9 mouse cellular contexts compared by ENCODE assay signal in genomic region chr2:164441155-164441554, GRCm38 (mm10). TPM values are rescaled to one million over a fixed set of nuclear protein-coding genes. Genes with fewer than 3 reads are reported as not detected.
DNase-seq lines count a peak whose midpoint lies in the region; ATAC-seq and TF ChIP-seq lines count a peak whose summit lies in the region.
"Had no signal": no experiment of that assay in that cellular context is flagged by ENCODE, and none has a peak within 500 bp of the region (broad histone marks: within the 10 kb centered on the region; RNA-seq: fewer than 3 reads in every experiment).

No protein-coding gene starts in this region.

- H3K27me3 ChIP-seq in heart, embryonic 14.5 days (ENCODE audit: control insufficient read depth, insufficient read depth, low read length): no peaks in the 10 kb centered on the region
- H3K27me3 ChIP-seq in forebrain, postnatal 0 days (ENCODE audit: insufficient read depth, low read length): peaks cover 11% of the 10 kb centered on the region

- H3K36me3 ChIP-seq in heart, embryonic 14.5 days (ENCODE audit: control insufficient read depth, insufficient read depth, low read length): no peaks in the 10 kb centered on the region
- no peaks in the 10 kb centered on the region for H3K36me3 ChIP-seq in forebrain, postnatal 0 days (ENCODE audit: insufficient read depth)

- peak overlapping the region; percentile 67 to 68 for H3K4me3 ChIP-seq in heart, embryonic 14.5 days (ENCODE audit: control insufficient read depth in 1 of 2, insufficient read depth in 1 of 2, low read depth in 1 of 2, low read length in 2 of 2)
- H3K4me3 ChIP-seq in brown adipose tissue, adult 24 weeks (ENCODE audit: insufficient read depth, low read depth, low read length): peak overlapping the region; percentile 89
- no peak overlapping the region for H3K4me3 ChIP-seq in forebrain, postnatal 0 days (ENCODE audit: low read depth, low read length)

- no peak overlapping the region for H3K27ac ChIP-seq in heart, embryonic 14.5 days (replicated peaks in 1 of 2; ENCODE audit: control insufficient read depth in 1 of 2, insufficient read depth in 1 of 2, low read depth in 2 of 2, low read length in 2 of 2)
- H3K27ac ChIP-seq in brown adipose tissue, adult 24 weeks (replicated peaks; ENCODE audit: low read depth, low read length): peak overlapping the region; percentile 95
- no peak overlapping the region for H3K27ac ChIP-seq in forebrain, postnatal 0 days (ENCODE audit: low read depth, low read length)

- 47% methylated on average over 8 of the region's 8 CpGs for WGBS in heart, embryonic 14.5 days
- 53% methylated on average over 8 of the region's 8 CpGs for WGBS in forebrain, postnatal 0 days

- peak overlapping the region; percentile 87; the same call in 1 of the 2 replicates for H3K9ac ChIP-seq in heart, embryonic 14.5 days (ENCODE audit: low read length)
- H3K9ac ChIP-seq in forebrain, postnatal 0 days: no peak overlapping the region

- no peak for TF ChIP-seq CTCF in forebrain, postnatal 0 days (IDR thresholded peaks at IDR 0.05; ENCODE audit: low read depth)

- no peaks in the 10 kb centered on the region for H3K9me3 ChIP-seq in heart, embryonic 14.5 days (ENCODE audit: control insufficient read depth, low read length)
- H3K9me3 ChIP-seq in forebrain, postnatal 0 days (ENCODE audit: low read length): no peaks in the 10 kb centered on the region

- peaks cover 25 to 61% of the 10 kb centered on the region in 2 experiments for H3K4me1 ChIP-seq in heart, embryonic 14.5 days (ENCODE audit: control insufficient read depth in 2 of 2, insufficient read depth in 2 of 2, low read length in 2 of 2)
- peaks cover 28% of the 10 kb centered on the region for H3K4me1 ChIP-seq in brown adipose tissue, adult 24 weeks (ENCODE audit: control insufficient read depth, insufficient read depth, insufficient read length, low read length)
- H3K4me1 ChIP-seq in forebrain, postnatal 0 days (ENCODE audit: insufficient read depth): no peaks in the 10 kb centered on the region; the same call in 1 of the 2 replicates

- H3K4me2 ChIP-seq in heart, embryonic 14.5 days (ENCODE audit: low read length): peak overlapping the region; percentile 86
- no peak overlapping the region for H3K4me2 ChIP-seq in forebrain, postnatal 0 days (ENCODE audit: low read depth)

- no peak for ATAC-seq in heart, embryonic 14.5 days (ENCODE audit: insufficient number of reproducible peaks, insufficient read depth, low FRiP score, low read depth)
- ATAC-seq in forebrain, postnatal 0 days: no peak

- DNase-seq in heart, adult 8-10 months (ENCODE audit: low spot score): no peak
- DNase-seq in kidney, adult 9 months: peak; percentile 70
- DNase-seq in natural killer cell, adult 2 months (ENCODE audit: low spot score in 2 of 2): peak; percentile 83 to 84
- no peak for DNase-seq in urinary bladder, postnatal 4 days (ENCODE audit: low spot score in 2 of 2)
- no peak for DNase-seq in forebrain, postnatal 0 days
- no peak for DNase-seq in right cerebral cortex, postnatal 36 days (ENCODE audit: low spot score in 2 of 2)

RNA-seq across cellular contexts. Expression of gene Sdc4, which starts 2.5 kb away (rescaled TPM):
- 33.5 and 40.1 TPM in 2 replicates for polyA plus RNA-seq in heart, embryonic 14.5 days (2014; fragmentation: Nextera tagmentation; extraction: Ambion mirVana)
- 10 to 100 TPM; 14.9 to 23.0 (median 20.7) TPM for total RNA-seq in heart, adult 8-10 months (2022)
- 34.7 and 37.6 TPM in 2 replicates for polyA plus RNA-seq in brown adipose tissue, adult 24 weeks (2012; ENCODE audit: insufficient read depth, insufficient read length, missing spikeins)
- total RNA-seq in forebrain, postnatal 0 days (2014; rRNA removed): 11.8 and 14.0 TPM in 2 replicates
- polyA plus RNA-seq in forebrain, postnatal 0 days (2015; fragmentation: Nextera tagmentation; extraction: Ambion mirVana): 8.0 and 16.5 TPM in 2 replicates

RNA-seq across cellular contexts. Expression of gene Sys1, which starts 15.6 kb away (rescaled TPM):
- 45.7 and 47.6 TPM in 2 replicates for polyA plus RNA-seq in heart, embryonic 14.5 days (2014; fragmentation: Nextera tagmentation; extraction: Ambion mirVana)
- 10 to 100 TPM; 25.2 to 28.5 (median 25.8) TPM for total RNA-seq in heart, adult 8-10 months (2022)
- polyA plus RNA-seq in brown adipose tissue, adult 24 weeks (2012; ENCODE audit: insufficient read depth, insufficient read length, missing spikeins): 24.4 and 27.2 TPM in 2 replicates
- 88.0 and 167 TPM in 2 replicates for total RNA-seq in forebrain, postnatal 0 days (2014; rRNA removed)
- 105 and 110 TPM in 2 replicates for polyA plus RNA-seq in forebrain, postnatal 0 days (2015; fragmentation: Nextera tagmentation; extraction: Ambion mirVana)

RNA-seq across cellular contexts. Expression of gene Gm20458, which starts 19.6 kb away (rescaled TPM):
- polyA plus RNA-seq in heart, embryonic 14.5 days (2014; fragmentation: Nextera tagmentation; extraction: Ambion mirVana): 8.0 and 16.3 TPM in 2 replicates
- 1 to 10 TPM; 3.6 to 6.7 (median 5.5) TPM for total RNA-seq in heart, adult 8-10 months (2022)
- 2.4 TPM in 1 of 2 replicates, not detected in the other for polyA plus RNA-seq in brown adipose tissue, adult 24 weeks (2012; ENCODE audit: insufficient read depth, insufficient read length, missing spikeins)
- total RNA-seq in forebrain, postnatal 0 days (2014; rRNA removed): 3.6 and 10.5 TPM in 2 replicates
- polyA plus RNA-seq in forebrain, postnatal 0 days (2015; fragmentation: Nextera tagmentation; extraction: Ambion mirVana): 10.0 and 10.7 TPM in 2 replicates

RNA-seq across cellular contexts. Expression of gene Trp53tg5, which starts 32.4 kb away (rescaled TPM):
- polyA plus RNA-seq in heart, embryonic 14.5 days (2014; fragmentation: Nextera tagmentation; extraction: Ambion mirVana): not detected in 2 replicates
- not detected for total RNA-seq in heart, adult 8-10 months (2022)
- polyA plus RNA-seq in brown adipose tissue, adult 24 weeks (2012; ENCODE audit: insufficient read depth, insufficient read length, missing spikeins): not detected in 2 replicates
- total RNA-seq in forebrain, postnatal 0 days (2014; rRNA removed): not detected in 2 replicates
- not detected in 2 replicates for polyA plus RNA-seq in forebrain, postnatal 0 days (2015; fragmentation: Nextera tagmentation; extraction: Ambion mirVana)
- polyA plus RNA-seq: neural tube, embryonic 14.5 days had no signal

RNA-seq across cellular contexts. Expression of gene Matn4, which starts 36.2 kb away (rescaled TPM):
- polyA plus RNA-seq in heart, embryonic 14.5 days (2014; fragmentation: Nextera tagmentation; extraction: Ambion mirVana): 0.97 and 1.4 TPM in 2 replicates
- under 1 TPM; 0.25 to 0.50 (median 0.29) TPM for total RNA-seq in heart, adult 8-10 months (2022)
- polyA plus RNA-seq in brown adipose tissue, adult 24 weeks (2012; ENCODE audit: insufficient read depth, insufficient read length, missing spikeins): 0.52 TPM in 1 of 2 replicates, not detected in the other
- total RNA-seq in forebrain, postnatal 0 days (2014; rRNA removed): 6.2 and 6.3 TPM in 2 replicates
- polyA plus RNA-seq in forebrain, postnatal 0 days (2015; fragmentation: Nextera tagmentation; extraction: Ambion mirVana): 3.3 and 7.1 TPM in 2 replicates

Comparison
In these comparisons a context has a peak if more than half of its experiments do, and no peak if none do; other contexts are left out.
1. DNase-seq: peak in kidney, adult 9 months (single experiment) and natural killer cell, adult 2 months (2 of 2); none in heart, adult 8-10 months (single experiment), urinary bladder, postnatal 4 days (0 of 2), forebrain, postnatal 0 days (single experiment) and right cerebral cortex, postnatal 36 days (0 of 2).